Mouse (Mus musculus) c-Kit-positive CD71-negative TER-119-negative erythroid progenitor cells, embryonic 14.5 days (primary cell): ENCODE results near the gene Dlgap1.
A peak's percentile ranks its signal among the peaks of the same experiment; 100 is the strongest.

Source experiments
- DNase-seq: peaks from one replicate; pipeline ENCODE4 v3.0.0-alpha.2; 2013; ENCODE audit warnings: low read depth

Dlgap1 gene

GRCm38 (mm10) chr17:70626925-70627324 lies 658.1 kb downstream of the Dlgap1 start:
- DNase-seq: no peak

- no peak for DNase-seq
Measured at GRCm38 (mm10) chr17:70629653-70630378, 660.9 kb downstream of the Dlgap1 start.

GRCm38 (mm10) chr17:70633181-70633944 lies 664.5 kb downstream of the Dlgap1 start:
- DNase-seq: peak; percentile 6

- no peak for DNase-seq
Measured at GRCm38 (mm10) chr17:70643211-70643610, 674.3 kb downstream of the Dlgap1 start.

- DNase-seq: no peak
Measured at GRCm38 (mm10) chr17:70646641-70647040, 677.8 kb downstream of the Dlgap1 start.

GRCm38 (mm10) chr17:70661382-70661781 lies 692.5 kb downstream of the Dlgap1 start:
- no peak for DNase-seq

- no peak for DNase-seq
Measured at GRCm38 (mm10) chr17:70663992-70664391, 695.1 kb downstream of the Dlgap1 start.

GRCm38 (mm10) chr17:70664484-70665040 lies 695.7 kb downstream of the Dlgap1 start:
- no peak for DNase-seq

- no peak for DNase-seq
Measured at GRCm38 (mm10) chr17:70673985-70674384, 705.1 kb downstream of the Dlgap1 start.

GRCm38 (mm10) chr17:70676522-70676921 lies 707.6 kb downstream of the Dlgap1 start:
- no peak for DNase-seq

GRCm38 (mm10) chr17:70683561-70684167 lies 714.8 kb downstream of the Dlgap1 start:
- peak; percentile 24 for DNase-seq

GRCm38 (mm10) chr17:70690174-70690573 lies 721.3 kb downstream of the Dlgap1 start:
- DNase-seq: no peak

- no peak for DNase-seq
Measured at GRCm38 (mm10) chr17:70690598-70690997, 721.7 kb downstream of the Dlgap1 start.

GRCm38 (mm10) chr17:70706976-70707818 lies 738.3 kb downstream of the Dlgap1 start:
- peak; percentile 35 for DNase-seq

GRCm38 (mm10) chr17:70707819-70708140 lies 738.9 kb downstream of the Dlgap1 start:
- no peak for DNase-seq

- DNase-seq: no peak
Measured at GRCm38 (mm10) chr17:70709545-70709944, 740.7 kb downstream of the Dlgap1 start.

GRCm38 (mm10) chr17:70713470-70713869 lies 744.6 kb downstream of the Dlgap1 start:
- no peak for DNase-seq

GRCm38 (mm10) chr17:70719684-70720324 lies 750.9 kb downstream of the Dlgap1 start:
- DNase-seq: peak; percentile 13

- no peak for DNase-seq
Measured at GRCm38 (mm10) chr17:70720766-70721165, 751.9 kb downstream of the Dlgap1 start.

GRCm38 (mm10) chr17:70722146-70722545 lies 753.3 kb downstream of the Dlgap1 start:
- no peak for DNase-seq

GRCm38 (mm10) chr17:70728719-70729281 lies 759.9 kb downstream of the Dlgap1 start:
- no peak for DNase-seq
